Mouse (Mus musculus) liver, adult 2 months (tissue): ENCODE measurements around the gene Cabin1. TPM values are rescaled to one million over a fixed set of nuclear protein-coding genes. Genes with fewer than 3 reads are reported as not detected.

Experiments
- DNase-seq: peaks from one replicate; pipeline ENCODE4 v3.0.0-alpha.2; 2011; ENCODE audit warnings: low read depth, low spot score; ENCODE audit errors: extremely low read depth
- H3K27ac ChIP-seq: fragments of 200-500 bp; replicated peaks from 2 replicates; pipeline ENCODE4 v1.5.1; 2012; ENCODE audit warnings: low read depth, mild to moderate bottlenecking, control low read depth, inconsistent platforms, low read length; ENCODE audit not compliant: insufficient read depth
- H3K27me3 ChIP-seq: fragments of 200-500 bp; 2 replicates; pipeline ENCODE4 v1.6.1; 2012; ENCODE audit warnings: mild to moderate bottlenecking, moderate library complexity, low read length, inconsistent platforms; ENCODE audit not compliant: control insufficient read depth, insufficient read depth
- H3K36me3 ChIP-seq: fragments of 200-500 bp; 2 replicates; pipeline ENCODE4 v1.6.1; 2012; ENCODE audit warnings: low read length, inconsistent platforms; ENCODE audit not compliant: control insufficient read depth, insufficient read depth
- H3K4me1 ChIP-seq: fragments of 200-500 bp; 2 replicates; pipeline ENCODE4 v1.6.1; 2011; ENCODE audit warnings: low read length; ENCODE audit not compliant: control insufficient read depth, insufficient read depth
- H3K4me3 ChIP-seq: fragments of 200-500 bp; 2 replicates; pipeline ENCODE4 v1.5.1; 2011; ENCODE audit warnings: low read depth, mild to moderate bottlenecking, control low read depth, low read length, moderate library complexity; ENCODE audit not compliant: insufficient read depth
- H3K79me2 ChIP-seq: fragments of 200-500 bp; 2 replicates; pipeline ENCODE4 v1.6.1; 2012; ENCODE audit warnings: inconsistent platforms, mild to moderate bottlenecking, low read length, moderate library complexity; ENCODE audit not compliant: control insufficient read depth, insufficient read depth
- H3K9ac ChIP-seq: fragments of 200-500 bp; 2 replicates; pipeline ENCODE4 v1.6.1; 2012; ENCODE audit warnings: low read depth, mild to moderate bottlenecking, control low read depth, inconsistent platforms, low read length
- CTCF ChIP-seq: fragments of 200-500 bp; IDR thresholded peaks from 2 replicates; pipeline ENCODE4 v1.5.1; 2011; ENCODE audit warnings: low read depth, low read length, control low read depth
- POLR2A ChIP-seq: fragments of 200-500 bp; IDR thresholded peaks from 2 replicates; pipeline ENCODE4 v1.6.1; 2011; ENCODE audit warnings: low read length, control low read depth; ENCODE audit not compliant: insufficient read depth; ENCODE audit errors: extremely low read depth
- WGBS: fragments of 180-500 bp; shearing (Covaris S2); methylation state at CpG from one replicate; pipeline ENCODE4 v1.1.7; 2018; 5-methylcytosine and 5-hydroxymethylcytosine counted together
- polyA plus RNA-seq: library from polyadenylated mRNA; depleted of rRNA; stranded (reverse); fragments of >200 nt; gene quantifications from 2 replicates; pipeline ENCODE4 v1.2.3, GENCODE M21; 2012
- total RNA-seq: library from RNA; depleted of rRNA; stranded (reverse); fragments of >200 nt; gene quantifications from 2 replicates; pipeline ENCODE4 v1.2.3, GENCODE M21; 2014

Gene Cabin1
- total and polyA plus RNA-seq, 2 experiments, result 7.7 to 7.8 TPM

DNA sequence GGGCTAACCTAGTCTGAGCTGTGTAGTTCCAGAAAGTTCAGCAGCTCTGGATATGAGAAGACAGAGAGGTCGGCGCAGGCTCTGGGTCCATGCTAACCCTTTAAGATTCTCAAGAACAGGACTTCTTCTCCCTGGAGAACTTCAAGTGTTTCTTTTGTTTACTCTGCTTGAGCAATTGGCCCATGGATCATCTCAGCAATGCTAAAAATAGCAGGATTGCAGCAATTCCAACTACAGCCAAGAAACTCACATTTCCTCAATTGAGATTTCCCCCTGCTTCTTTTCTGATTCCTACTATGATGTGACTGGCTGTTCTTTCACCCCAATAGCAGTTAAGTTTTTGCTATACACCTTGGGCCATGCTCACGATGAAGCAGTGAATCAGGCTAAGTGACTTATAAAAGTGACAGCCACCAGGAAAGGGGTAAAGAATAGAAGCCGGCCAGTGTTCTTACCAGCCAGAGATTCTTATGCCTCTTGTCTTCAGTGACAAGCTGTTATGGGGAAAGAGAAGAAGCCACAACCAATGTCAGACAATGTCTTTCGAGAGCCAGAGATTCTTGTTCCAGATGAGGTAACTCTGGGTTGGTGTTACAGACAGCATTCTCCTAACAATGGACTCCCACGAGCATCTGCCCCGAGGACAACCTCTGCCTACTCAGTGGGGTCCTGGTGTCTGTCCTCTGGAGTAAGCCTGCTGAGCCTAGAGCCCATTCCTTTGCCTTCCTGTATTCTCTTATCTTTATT lies 87.1 kb downstream of the Cabin1 start:
- H3K36me3 ChIP-seq, result no peaks in the 10 kb centered on the region
- no peaks in the 10 kb centered on the region; the same call in 1 of the 2 replicates for H3K4me1 ChIP-seq
- TF ChIP-seq CTCF (no peak), POLR2A (no peak)
- H3K9ac ChIP-seq, result no peak overlapping the region
- H3K4me3 ChIP-seq, result no peak overlapping the region
- H3K27ac ChIP-seq, result peak overlapping the region; percentile 51
- H3K27me3 ChIP-seq, result no peaks in the 10 kb centered on the region
- no peaks in the 10 kb centered on the region for H3K79me2 ChIP-seq
- 84% methylated on average over 7 of the region's 7 CpGs for WGBS
- peak; percentile 41 for DNase-seq

DNA sequence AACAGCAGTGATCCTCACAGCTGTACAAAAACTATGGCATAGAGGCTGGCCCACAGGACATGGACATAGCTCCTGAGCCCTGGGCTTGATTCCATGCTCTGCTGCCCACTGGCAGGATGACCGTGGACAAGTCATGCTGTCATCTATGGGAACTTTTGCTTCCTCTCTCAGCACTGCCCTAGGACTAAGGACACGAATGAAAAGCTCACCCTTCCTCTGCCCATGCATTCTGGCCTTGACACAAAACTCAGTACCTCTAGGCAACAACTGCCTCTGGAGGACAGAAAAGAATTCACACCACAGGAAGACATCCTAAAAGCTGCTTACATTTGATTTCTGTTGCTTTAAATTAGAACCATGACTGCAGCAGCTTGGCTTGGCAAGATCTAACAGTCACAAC lies 87.9 kb downstream of the Cabin1 start:
- no peak for DNase-seq
- Histone ChIP-seq H3K36me3 (no peaks in the 10 kb centered on the region), H3K79me2 (no peaks in the 10 kb centered on the region), H3K4me1 (no peaks in the 10 kb centered on the region; the same call in 1 of the 2 replicates), H3K27ac (peak overlapping the region; percentile 51), H3K27me3 (no peaks in the 10 kb centered on the region), H3K4me3 (no peak overlapping the region), H3K9ac (no peak overlapping the region)
- WGBS, result 82% methylated on average over 2 of the region's 2 CpGs
- TF ChIP-seq CTCF (no peak), POLR2A (no peak)

DNA sequence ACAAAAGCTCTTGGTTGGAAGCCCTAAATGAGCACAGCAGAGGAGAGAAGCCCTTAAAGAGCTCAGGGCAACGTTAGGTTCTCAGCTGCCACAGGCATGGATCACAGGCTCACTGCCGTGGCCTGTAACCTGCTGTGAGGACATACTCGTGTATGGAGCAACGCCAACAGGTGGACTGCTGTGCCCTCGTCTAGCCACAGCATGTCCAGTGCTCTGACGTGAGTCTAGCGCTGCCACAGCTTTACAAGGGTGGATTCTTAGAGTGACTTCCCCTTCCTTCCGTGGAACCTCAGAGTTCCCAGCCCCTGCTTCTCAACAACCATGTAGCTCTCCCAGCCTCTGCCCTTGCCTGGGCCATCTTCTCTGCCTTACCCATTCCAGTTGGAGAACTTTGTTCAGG lies 88.5 kb downstream of the Cabin1 start:
- H3K9ac ChIP-seq, result no peak overlapping the region
- no peaks in the 10 kb centered on the region for H3K27me3 ChIP-seq
- no peaks in the 10 kb centered on the region for H3K79me2 ChIP-seq
- no peaks in the 10 kb centered on the region; the same call in 1 of the 2 replicates for H3K4me1 ChIP-seq
- no peak for DNase-seq
- H3K4me3 ChIP-seq, result no peak overlapping the region
- no peak for TF ChIP-seq POLR2A
- no peak for TF ChIP-seq CTCF
- WGBS, result 87% methylated on average over 8 of the region's 8 CpGs
- no peaks in the 10 kb centered on the region for H3K36me3 ChIP-seq
- H3K27ac ChIP-seq, result no peak overlapping the region

DNA sequence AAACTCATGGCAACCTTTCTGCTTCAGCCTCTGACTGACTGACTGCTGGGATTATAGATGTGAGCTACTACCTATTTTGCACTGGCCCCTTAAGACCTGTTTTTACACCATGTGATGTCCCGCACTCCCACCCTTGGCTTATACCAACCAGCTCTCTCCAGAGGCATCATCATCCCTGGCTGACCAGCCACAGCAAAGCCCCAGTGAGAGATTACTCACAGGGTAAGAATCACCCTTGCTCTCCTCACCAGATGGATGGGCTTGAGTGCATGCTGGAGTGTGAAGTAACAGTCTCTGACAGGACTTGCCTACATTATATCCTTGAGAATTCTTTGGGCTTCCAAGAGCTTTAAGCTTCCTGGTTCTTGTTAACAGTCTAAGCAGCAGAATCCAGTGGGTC lies 94.2 kb downstream of the Cabin1 start:
- no peak for DNase-seq
- no peak for TF ChIP-seq POLR2A
- no peak for TF ChIP-seq CTCF
- Histone ChIP-seq H3K36me3 (no peaks in the 10 kb centered on the region), H3K27ac (no peak overlapping the region), H3K27me3 (no peaks in the 10 kb centered on the region), H3K4me3 (no peak overlapping the region), H3K4me1 (peaks cover 3% of the 10 kb centered on the region; the same call in 1 of the 2 replicates), H3K9ac (no peak overlapping the region), H3K79me2 (no peaks in the 10 kb centered on the region)
- WGBS, result 100% methylated on average over 1 of the region's 1 CpGs

DNA sequence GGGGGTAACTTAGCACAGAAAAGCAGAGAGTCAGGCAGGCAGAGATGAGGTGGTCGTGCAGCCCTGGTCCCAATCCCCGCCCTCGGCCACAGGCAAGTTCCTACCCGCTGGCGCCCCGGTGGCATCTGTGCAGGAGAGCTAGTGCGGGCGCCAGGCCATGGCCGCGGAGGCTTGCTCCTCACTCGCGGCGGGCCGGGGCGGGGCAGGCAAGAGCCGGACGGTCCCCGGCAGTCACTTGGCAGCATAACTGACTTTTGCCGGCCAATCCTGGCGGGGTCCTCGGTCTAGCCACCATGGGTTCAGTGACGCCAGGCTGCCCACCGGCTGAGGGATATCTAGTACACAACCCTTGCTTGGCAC lies 96.2 kb downstream of the Cabin1 start:
- WGBS, result 2% methylated on average over 23 of the region's 23 CpGs
- peak overlapping the region; percentile 66 for H3K9ac ChIP-seq
- no peaks in the 10 kb centered on the region for H3K36me3 ChIP-seq
- TF ChIP-seq POLR2A (no peak), CTCF (no peak)
- DNase-seq, result no peak
- peak overlapping the region; percentile 73 for H3K4me3 ChIP-seq
- 0 out of 2 replicates have a peak overlapping the region, but pooled peaks have one; percentile 13 for H3K27ac ChIP-seq
- H3K27me3 ChIP-seq, result no peaks in the 10 kb centered on the region
- peaks cover 3% of the 10 kb centered on the region; the same call in 1 of the 2 replicates for H3K4me1 ChIP-seq
- H3K79me2 ChIP-seq, result no peaks in the 10 kb centered on the region

DNA sequence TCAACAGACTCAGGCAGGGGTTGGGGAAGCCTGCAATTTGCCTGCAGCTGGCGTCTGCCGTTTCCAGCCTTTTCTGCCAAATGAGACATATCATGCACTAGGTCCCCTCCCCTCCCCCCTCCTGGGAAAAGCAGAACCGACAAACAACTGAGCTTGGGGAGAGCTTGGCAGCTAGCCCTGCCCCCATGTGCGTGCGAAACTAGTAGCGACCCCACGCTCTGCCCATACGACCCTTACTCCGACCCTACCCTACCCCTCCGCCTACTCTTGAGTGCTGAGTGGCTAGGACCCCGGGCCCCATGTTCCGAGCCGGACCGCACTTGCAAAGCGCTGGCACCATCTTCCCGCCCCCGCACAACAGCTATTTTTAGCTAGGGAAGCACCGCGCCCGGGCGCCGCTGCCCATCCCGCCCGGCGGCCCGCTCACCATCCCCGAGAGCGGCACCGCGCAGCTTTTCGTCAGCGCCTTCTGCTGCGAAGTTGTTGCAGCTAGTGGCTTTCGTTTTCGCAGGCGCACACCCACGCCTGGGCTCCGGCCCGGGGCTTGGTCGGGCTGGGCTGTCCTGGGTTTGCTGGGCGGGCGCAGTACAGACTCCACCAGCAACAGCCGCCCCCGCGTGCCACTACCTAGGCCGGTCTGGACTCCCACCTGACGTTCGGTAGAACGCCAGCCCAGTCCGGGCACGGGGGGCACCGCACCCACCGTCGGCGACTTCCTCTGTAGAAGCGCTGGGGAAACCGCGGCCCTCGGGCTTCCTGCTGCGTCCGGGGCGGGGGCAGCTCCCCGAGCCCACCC lies 96.8 kb downstream of the Cabin1 start:
- peak overlapping the region; percentile 66 for H3K9ac ChIP-seq
- H3K4me1 ChIP-seq, result peaks cover 3% of the 10 kb centered on the region; the same call in 1 of the 2 replicates
- no peak for DNase-seq
- TF ChIP-seq POLR2A (no peak), CTCF (no peak)
- peak overlapping the region; percentile 73 for H3K4me3 ChIP-seq
- peak overlapping the region; percentile 14; the same call in 1 of the 2 replicates for H3K27ac ChIP-seq
- H3K79me2 ChIP-seq, result no peaks in the 10 kb centered on the region
- 1% methylated on average over 63 of the region's 63 CpGs for WGBS
- no peaks in the 10 kb centered on the region for H3K36me3 ChIP-seq
- H3K27me3 ChIP-seq, result no peaks in the 10 kb centered on the region
